Mouse (Mus musculus) ES-Bruce4 (cell line): ENCODE measurements at regions not wholly inside any gene's neighbourhood (a gene's known extent, or its start where the extent isn't known, plus 50 kb on each side); places are given as distances from the start of the nearest gene placed in this dataset.

ENCODE experiments used
- EP300 ChIP-seq: IDR thresholded peaks from 2 replicates; pipeline ENCODE4 v1.6.1; 2011; ENCODE audit warnings: low read depth, low read length; ENCODE audit not compliant: insufficient read depth
- POLR2A ChIP-seq: IDR thresholded peaks from one replicate; pipeline ENCODE4 v1.8.1; 2011; ENCODE audit warnings: low read length; ENCODE audit not compliant: insufficient read depth

- TF ChIP-seq POLR2A (no peak), EP300 (no peak)
Measured at GRCm38 (mm10) chr19:14109091-14109490, 195.8 kb downstream of the Olfr1505 start.
